Comparison of ENCODE assay signal across 34 mouse cellular contexts in genomic region chr7:101210826-101211225, GRCm38 (mm10).
"Had no signal": no experiment of that assay in that cellular context is flagged by ENCODE, and none has a peak within 500 bp of the region (broad histone marks: within the 10 kb centered on the region; RNA-seq: fewer than 3 reads in every experiment).

No protein-coding gene starts in this region.

- H3K27me3 ChIP-seq: heart, embryonic 12.5 days; heart, embryonic 13.5 days; heart, embryonic 15.5 days; hindbrain, embryonic 12.5 days; hindbrain, embryonic 13.5 days; hindbrain, embryonic 15.5 days; intestine, embryonic 15.5 days; kidney, embryonic 15.5 days had no signal

- H3K27ac ChIP-seq: heart, embryonic 10.5 days; heart, embryonic 13.5 days; heart, embryonic 15.5 days; hindbrain, embryonic 10.5 days; hindbrain, embryonic 12.5 days; hindbrain, embryonic 13.5 days; hindbrain, embryonic 14.5 days; hindbrain, embryonic 15.5 days; hindbrain, postnatal 0 days; intestine, embryonic 15.5 days; kidney, embryonic 15.5 days; kidney, postnatal 0 days; layer of hippocampus, adult 2 months; left cerebral cortex, adult 2 months had no signal

- DNase-seq: heart, postnatal 10 days; heart, postnatal 14 days; heart, postnatal 36 days; heart, postnatal 4 days; kidney, adult 11 months; kidney, adult 18-20 months; kidney, adult 2 months; kidney, adult 9 months; kidney, postnatal 10 days; kidney, postnatal 14 days; kidney, postnatal 25 days; kidney, postnatal 36 days; kidney, postnatal 4 days; layer of hippocampus, adult 9-11 months; layer of hippocampus, postnatal 36 days had no signal

- H3K36me3 ChIP-seq: hindbrain, embryonic 12.5 days had no signal

- H3K4me3 ChIP-seq: heart, embryonic 10.5 days; heart, embryonic 12.5 days; heart, embryonic 13.5 days; heart, embryonic 15.5 days; hindbrain, embryonic 10.5 days; hindbrain, embryonic 12.5 days; hindbrain, embryonic 13.5 days; hindbrain, embryonic 15.5 days; intestine, embryonic 15.5 days; kidney, embryonic 15.5 days; layer of hippocampus, adult 2 months; left cerebral cortex, adult 2 months had no signal

- H3K9me3 ChIP-seq: heart, embryonic 10.5 days; heart, embryonic 12.5 days; heart, embryonic 13.5 days; heart, embryonic 15.5 days; hindbrain, embryonic 10.5 days; hindbrain, embryonic 12.5 days; hindbrain, embryonic 13.5 days; hindbrain, embryonic 15.5 days; intestine, embryonic 15.5 days; kidney, embryonic 15.5 days had no signal

- ATAC-seq: hindbrain, embryonic 16.5 days; hindbrain, postnatal 0 days; intestine, embryonic 15.5 days; intestine, embryonic 16.5 days; intestine, postnatal 0 days had no signal

- H3K9ac ChIP-seq: heart, embryonic 12.5 days; heart, embryonic 13.5 days; heart, embryonic 15.5 days; hindbrain, embryonic 12.5 days; hindbrain, embryonic 13.5 days; hindbrain, embryonic 14.5 days; hindbrain, embryonic 15.5 days; intestine, embryonic 15.5 days; kidney, embryonic 15.5 days had no signal

- H3K4me2 ChIP-seq: heart, embryonic 11.5 days; heart, embryonic 12.5 days; heart, embryonic 13.5 days; heart, embryonic 15.5 days; hindbrain, embryonic 12.5 days; hindbrain, embryonic 13.5 days; hindbrain, embryonic 14.5 days; hindbrain, embryonic 15.5 days; intestine, embryonic 15.5 days; kidney, embryonic 15.5 days had no signal

- H3K4me1 ChIP-seq: heart, embryonic 10.5 days; heart, embryonic 12.5 days; hindbrain, embryonic 10.5 days; hindbrain, embryonic 12.5 days; hindbrain, embryonic 15.5 days; intestine, embryonic 15.5 days had no signal
